Mouse (Mus musculus): ENCODE results near the gene Aoah.

The Aoah gene

GRCm38 (mm10) chr13:21074847-21075246 is 280.9 kb downstream of the Aoah start, which contains the start of gene Olfr1370:
Gene Olfr1370, minus strand, starts transcription at chr13:21074947.
- DNase-seq (ENCODE audit: low read depth) = no peak

GRCm38 (mm10) chr13:21082686-21083085 is 288.8 kb downstream of the Aoah start:
- DNase-seq (ENCODE audit: low read depth) = no peak

Measured in induced T-regulatory cell, adult 2 months (primary cell).